Mouse (Mus musculus): ENCODE data around the gene Itga7. TPM values are rescaled to one million over a fixed set of nuclear protein-coding genes. Genes with fewer than 3 reads are reported as not detected.

Gene Itga7
- polyA plus RNA-seq, 1 experiment from 2014 or later, result 4.8 TPM

Other genes with a start within 250 kb of the Itga7 start
- 83.5 and 87.5 TPM in 2 replicates for gene Rab5b, start 237.6 kb upstream of the Itga7 start, polyA plus RNA-seq (2015; fragmentation: Nextera tagmentation; extraction: Ambion mirVana)
- 2.2 and 2.3 TPM in 2 replicates for gene Pmel, start 229.6 kb upstream of the Itga7 start, polyA plus RNA-seq (2015; fragmentation: Nextera tagmentation; extraction: Ambion mirVana)
- 132 and 134 TPM in 2 replicates for gene Cdk2, start 228.8 kb upstream of the Itga7 start, polyA plus RNA-seq (2015; fragmentation: Nextera tagmentation; extraction: Ambion mirVana)
- 12.0 and 12.1 TPM in 2 replicates for gene Dgka, start 189.0 kb upstream of the Itga7 start, polyA plus RNA-seq (2015; fragmentation: Nextera tagmentation; extraction: Ambion mirVana)
- gene Pym1, start 185.9 kb upstream of the Itga7 start, polyA plus RNA-seq (2015; fragmentation: Nextera tagmentation; extraction: Ambion mirVana), result 44.0 and 47.9 TPM in 2 replicates
- 0.56 and 0.78 TPM in 2 replicates for gene Mmp19, start 142.9 kb upstream of the Itga7 start, polyA plus RNA-seq (2015; fragmentation: Nextera tagmentation; extraction: Ambion mirVana)
- 58.8 and 66.8 TPM in 2 replicates for gene Dnajc14, start 129.8 kb upstream of the Itga7 start, polyA plus RNA-seq (2015; fragmentation: Nextera tagmentation; extraction: Ambion mirVana)
- 25.3 and 27.1 TPM in 2 replicates for gene Tmem198b, start 129.4 kb upstream of the Itga7 start, polyA plus RNA-seq (2015; fragmentation: Nextera tagmentation; extraction: Ambion mirVana)
- 224 and 240 TPM in 2 replicates for gene Sarnp, start 116.5 kb upstream of the Itga7 start, polyA plus RNA-seq (2015; fragmentation: Nextera tagmentation; extraction: Ambion mirVana)
- gene Ormdl2, start 112.2 kb upstream of the Itga7 start, polyA plus RNA-seq (2015; fragmentation: Nextera tagmentation; extraction: Ambion mirVana), result 30.2 and 34.0 TPM in 2 replicates
- gene Gdf11, start 42.1 kb upstream of the Itga7 start, polyA plus RNA-seq (2015; fragmentation: Nextera tagmentation; extraction: Ambion mirVana), result 12.5 and 13.1 TPM in 2 replicates
- gene Cd63, start 32.8 kb upstream of the Itga7 start, polyA plus RNA-seq (2015; fragmentation: Nextera tagmentation; extraction: Ambion mirVana), result 820 and 839 TPM in 2 replicates
- 12.2 and 12.9 TPM in 2 replicates for gene Rdh5, start 10.9 kb upstream of the Itga7 start, polyA plus RNA-seq (2015; fragmentation: Nextera tagmentation; extraction: Ambion mirVana)
- gene Bloc1s1, start 9.8 kb upstream of the Itga7 start, polyA plus RNA-seq (2015; fragmentation: Nextera tagmentation; extraction: Ambion mirVana), result 225 and 240 TPM in 2 replicates
- gene Mettl7b, start 27.2 kb downstream of the Itga7 start, polyA plus RNA-seq (2015; fragmentation: Nextera tagmentation; extraction: Ambion mirVana), result 0.19 TPM in 1 of 2 replicates, not detected in the other
- gene Olfr9, start 55.6 kb downstream of the Itga7 start, polyA plus RNA-seq (2015; fragmentation: Nextera tagmentation; extraction: Ambion mirVana), result not detected in 2 replicates
- gene Olfr763, start 77.0 kb downstream of the Itga7 start, polyA plus RNA-seq (2015; fragmentation: Nextera tagmentation; extraction: Ambion mirVana), result not detected in 2 replicates
- not detected in 2 replicates for gene Olfr764-ps1, start 106.1 kb downstream of the Itga7 start, polyA plus RNA-seq (2015; fragmentation: Nextera tagmentation; extraction: Ambion mirVana)
- gene Olfr765, start 116.2 kb downstream of the Itga7 start, polyA plus RNA-seq (2015; fragmentation: Nextera tagmentation; extraction: Ambion mirVana), result not detected in 2 replicates
- 0.08 TPM in 1 of 2 replicates, not detected in the other for gene Olfr766-ps1, start 135.2 kb downstream of the Itga7 start, polyA plus RNA-seq (2015; fragmentation: Nextera tagmentation; extraction: Ambion mirVana)
- 0.04 TPM in 1 of 2 replicates, not detected in the other for gene Olfr767, start 149.1 kb downstream of the Itga7 start, polyA plus RNA-seq (2015; fragmentation: Nextera tagmentation; extraction: Ambion mirVana)
- 0.08 TPM in 1 of 2 replicates, not detected in the other for gene Olfr768, start 165.6 kb downstream of the Itga7 start, polyA plus RNA-seq (2015; fragmentation: Nextera tagmentation; extraction: Ambion mirVana)
- gene Olfr769, start 184.0 kb downstream of the Itga7 start, polyA plus RNA-seq (2015; fragmentation: Nextera tagmentation; extraction: Ambion mirVana), result 0.05 TPM in 1 of 2 replicates, not detected in the other
- gene Olfr770, start 205.2 kb downstream of the Itga7 start, polyA plus RNA-seq (2015; fragmentation: Nextera tagmentation; extraction: Ambion mirVana), result not detected in 2 replicates
- not detected in 2 replicates for gene Olfr771, start 230.9 kb downstream of the Itga7 start, polyA plus RNA-seq (2015; fragmentation: Nextera tagmentation; extraction: Ambion mirVana)
- not detected in 2 replicates for gene Olfr772, start 244.1 kb downstream of the Itga7 start, polyA plus RNA-seq (2015; fragmentation: Nextera tagmentation; extraction: Ambion mirVana)